Mouse (Mus musculus): ENCODE results near the gene Gdf7. TPM values are rescaled to one million over a fixed set of nuclear protein-coding genes. Genes with fewer than 3 reads are reported as not detected.
A peak's percentile ranks its signal among the peaks of the same experiment; 100 is the strongest.

Gdf7 gene
- polyA plus RNA-seq, 1 experiment: not detected

DNA sequence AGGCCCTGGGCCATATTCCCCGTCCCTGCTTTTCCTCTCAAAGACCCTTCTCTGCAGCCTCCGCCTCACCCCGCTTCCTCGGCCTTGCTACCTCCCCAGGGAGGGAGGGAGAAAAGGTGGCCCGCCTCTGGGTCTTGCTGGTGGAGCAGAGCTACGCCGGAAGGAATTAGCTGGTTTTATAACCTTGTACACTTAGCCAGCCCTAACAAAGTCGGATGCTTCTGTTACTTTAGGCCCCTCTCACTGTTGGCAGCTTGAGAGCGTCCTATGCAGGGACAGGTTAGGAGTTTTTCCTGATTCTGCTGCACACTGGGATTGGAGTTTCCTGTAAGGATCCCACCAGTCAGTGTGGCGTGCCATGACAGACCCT, 1.7 kb downstream of the Gdf7 start:
- no peaks in the 10 kb centered on the region; the same call in 1 of the 2 replicates for H3K9me3 ChIP-seq
- peaks cover 80% of the 10 kb centered on the region for H3K4me1 ChIP-seq
- no peaks in the 10 kb centered on the region for H3K36me3 ChIP-seq (replicated peaks; ENCODE audit: low read length)
- H3K4me3 ChIP-seq (replicated peaks): no peak overlapping the region
- TF ChIP-seq FLI1 (IDR thresholded peaks at IDR 0.05; ENCODE audit: low read length): no peak
- TF ChIP-seq GATA1 (IDR thresholded peaks at IDR 0.05; ENCODE audit: borderline replicate concordance, low read length): no peak
- peaks cover 89% of the 10 kb centered on the region for H3K27me3 ChIP-seq (replicated peaks)

DNA sequence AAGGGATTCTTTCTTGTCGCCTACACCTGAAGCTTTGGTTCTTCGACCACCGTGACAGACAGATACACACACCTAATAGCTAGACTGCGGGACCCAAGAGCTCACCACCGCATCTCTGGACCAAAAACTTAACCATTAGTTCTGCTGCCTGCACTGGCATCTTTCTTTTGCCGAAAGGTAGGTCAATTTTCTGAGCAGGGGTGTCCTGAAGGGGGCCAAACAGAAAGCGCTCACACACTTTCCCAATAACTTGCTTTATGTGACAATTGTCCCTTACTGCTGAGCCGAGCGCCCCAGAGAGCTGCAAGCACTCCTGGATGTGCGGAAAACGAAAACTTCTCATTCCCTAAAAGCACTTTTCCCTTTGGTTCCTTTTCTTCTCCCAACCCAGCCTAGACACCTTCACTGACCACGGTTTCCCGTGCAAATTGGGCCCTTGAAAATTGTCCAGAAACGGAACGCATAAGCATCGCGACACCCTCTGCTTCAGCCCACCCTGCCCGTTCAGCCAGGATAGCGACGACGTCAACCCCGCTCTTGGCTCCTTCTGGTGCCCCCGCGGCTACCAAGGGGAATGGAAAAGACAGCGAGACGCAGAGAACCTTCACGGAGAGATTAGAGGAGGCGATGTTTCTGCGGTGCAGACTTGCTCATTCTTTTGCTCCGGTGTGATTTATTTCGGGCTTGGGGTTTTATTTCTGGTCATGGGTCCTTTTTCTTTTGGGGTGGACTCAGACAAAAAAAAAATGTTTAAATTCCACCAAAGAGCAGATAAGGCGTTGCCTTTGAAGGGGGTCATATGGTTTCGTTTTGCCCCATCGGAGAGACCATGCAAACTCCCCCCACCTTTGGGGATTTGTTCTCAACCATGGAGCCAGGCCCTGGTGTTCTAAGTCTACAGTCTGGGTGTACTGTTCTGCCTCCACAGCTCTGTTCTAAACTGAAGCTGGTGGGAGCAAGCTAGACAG, 2.3 kb downstream of the Gdf7 start:
- no peaks in the 10 kb centered on the region; the same call in 1 of the 2 replicates for H3K9me3 ChIP-seq
- peaks cover 90% of the 10 kb centered on the region for H3K27me3 ChIP-seq (replicated peaks)

DNA sequence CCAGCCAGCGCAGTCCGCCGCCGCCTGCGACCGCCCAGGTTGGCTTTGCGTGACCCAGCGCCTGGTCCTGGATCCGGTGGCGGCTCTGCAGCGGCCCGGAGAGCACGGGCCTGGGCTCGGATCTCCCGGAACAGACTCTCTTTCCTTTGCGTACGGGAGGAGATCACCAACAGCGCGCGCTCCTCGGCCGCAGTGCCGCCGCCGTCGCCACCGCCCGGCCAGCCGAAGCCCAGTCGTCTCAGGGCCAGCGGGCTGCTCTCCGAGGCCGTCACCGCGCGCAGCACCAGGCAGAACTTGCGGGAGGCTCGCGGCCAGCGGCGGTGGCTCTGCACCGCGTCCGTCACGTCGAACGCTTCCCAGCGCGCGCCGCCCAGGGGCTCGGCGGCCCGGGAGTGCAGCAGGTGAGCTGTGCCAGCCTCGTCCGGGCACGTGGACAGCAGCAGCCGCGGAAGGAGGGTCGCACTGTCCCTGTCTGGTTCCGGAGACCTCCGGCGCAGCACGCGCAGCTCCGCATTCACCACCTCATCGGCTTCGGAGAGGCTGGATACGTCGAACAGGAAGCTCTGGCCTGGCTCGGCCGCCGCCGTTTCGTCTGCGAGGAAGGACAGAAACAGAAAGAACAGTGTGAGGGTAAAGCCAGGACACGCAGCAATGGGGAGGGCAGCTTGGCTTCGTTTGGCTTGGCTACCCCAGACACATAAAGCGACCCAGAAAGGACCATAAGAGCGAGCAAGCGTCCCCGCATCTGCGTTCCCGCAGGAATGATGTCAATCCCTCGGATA, 3.2 kb downstream of the Gdf7 start:
- H3K27me3 ChIP-seq (replicated peaks): peaks cover 91% of the 10 kb centered on the region
- peak overlapping the region; percentile 90 for H3K4me3 ChIP-seq (replicated peaks)

More for the DNA sequence above, 2.3 kb downstream of the Gdf7 start:
- TF ChIP-seq FLI1 (IDR thresholded peaks at IDR 0.05; ENCODE audit: low read length): no peak
- no peak for TF ChIP-seq GATA1 (IDR thresholded peaks at IDR 0.05; ENCODE audit: borderline replicate concordance, low read length)
- Histone ChIP-seq H3K36me3 (replicated peaks; ENCODE audit: low read length) (no peaks in the 10 kb centered on the region), H3K4me3 (replicated peaks) (peak overlapping the region; percentile 90), H3K4me1 (peaks cover 87% of the 10 kb centered on the region)

DNA sequence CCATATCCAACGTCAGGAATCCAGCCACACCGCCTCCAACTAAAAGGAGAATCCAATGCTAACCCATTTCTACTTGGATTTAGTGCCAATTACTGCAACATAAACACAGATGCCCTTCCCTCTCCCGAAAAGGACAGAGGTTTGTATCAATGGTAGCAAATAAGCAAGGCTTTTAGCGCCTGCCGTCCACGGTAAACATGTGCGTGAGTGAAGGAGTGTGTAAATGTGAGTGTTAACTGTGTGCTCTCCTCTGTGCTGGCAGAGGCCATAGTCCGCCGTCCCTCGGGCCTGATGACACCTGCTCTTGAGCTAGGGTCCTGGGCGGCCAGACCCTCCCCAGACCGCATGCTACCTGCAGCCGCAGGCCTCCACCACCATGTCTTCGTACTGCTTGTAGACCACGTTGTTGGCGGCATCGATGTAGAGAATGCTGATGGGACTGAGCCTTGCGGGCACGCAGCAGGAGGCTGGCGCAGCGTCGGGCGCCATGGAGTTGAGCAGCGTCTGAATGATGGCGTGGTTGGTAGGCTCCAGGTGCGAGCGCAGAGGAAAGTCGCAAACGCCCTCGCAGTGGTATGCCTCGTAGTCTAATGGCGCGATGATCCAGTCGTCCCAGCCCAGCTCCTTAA, 4.1 kb downstream of the Gdf7 start:
- peaks cover 90% of the 10 kb centered on the region for H3K27me3 ChIP-seq (replicated peaks)
- peaks cover 83% of the 10 kb centered on the region for H3K4me1 ChIP-seq
- H3K4me3 ChIP-seq (replicated peaks): peak overlapping the region; percentile 90
- H3K36me3 ChIP-seq (replicated peaks; ENCODE audit: low read length): no peaks in the 10 kb centered on the region
- TF ChIP-seq FLI1 (IDR thresholded peaks at IDR 0.05; ENCODE audit: low read length) (no peak), GATA1 (IDR thresholded peaks at IDR 0.05; ENCODE audit: borderline replicate concordance, low read length) (no peak)
- no peaks in the 10 kb centered on the region; the same call in 1 of the 2 replicates for H3K9me3 ChIP-seq

More for the DNA sequence above, 3.2 kb downstream of the Gdf7 start:
- H3K4me1 ChIP-seq: peaks cover 91% of the 10 kb centered on the region
- no peaks in the 10 kb centered on the region; the same call in 1 of the 2 replicates for H3K9me3 ChIP-seq
- TF ChIP-seq GATA1 (IDR thresholded peaks at IDR 0.05; ENCODE audit: borderline replicate concordance, low read length) (no peak), FLI1 (IDR thresholded peaks at IDR 0.05; ENCODE audit: low read length) (no peak)
- H3K36me3 ChIP-seq (replicated peaks; ENCODE audit: low read length): no peaks in the 10 kb centered on the region

DNA sequence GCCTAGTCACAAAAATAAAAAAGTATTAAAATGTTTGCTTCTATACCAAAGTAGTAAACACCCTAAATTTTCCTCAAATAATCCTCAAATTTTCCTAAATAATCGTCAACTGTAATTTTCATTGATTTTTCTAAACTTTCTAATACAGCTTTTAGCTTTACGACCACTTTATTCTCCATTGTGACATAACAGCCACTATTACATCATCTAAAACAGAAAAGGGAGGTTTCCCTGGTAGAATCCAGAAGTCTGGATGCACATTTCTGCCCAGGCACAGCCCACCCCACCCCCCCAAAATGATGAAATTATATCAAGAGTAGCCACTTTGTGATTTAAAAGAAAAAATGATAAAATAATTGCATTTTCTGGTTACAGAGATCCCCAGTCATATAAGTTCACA, 5.6 kb downstream of the Gdf7 start:
- Histone ChIP-seq H3K4me3 (replicated peaks) (no peak overlapping the region), H3K9me3 (no peaks in the 10 kb centered on the region; the same call in 1 of the 2 replicates), H3K27me3 (replicated peaks) (peaks cover 85% of the 10 kb centered on the region), H3K36me3 (replicated peaks; ENCODE audit: low read length) (no peaks in the 10 kb centered on the region), H3K4me1 (peaks cover 68% of the 10 kb centered on the region)
- no peak for TF ChIP-seq GATA1 (IDR thresholded peaks at IDR 0.05; ENCODE audit: borderline replicate concordance, low read length)
- TF ChIP-seq FLI1 (IDR thresholded peaks at IDR 0.05; ENCODE audit: low read length): no peak

DNA sequence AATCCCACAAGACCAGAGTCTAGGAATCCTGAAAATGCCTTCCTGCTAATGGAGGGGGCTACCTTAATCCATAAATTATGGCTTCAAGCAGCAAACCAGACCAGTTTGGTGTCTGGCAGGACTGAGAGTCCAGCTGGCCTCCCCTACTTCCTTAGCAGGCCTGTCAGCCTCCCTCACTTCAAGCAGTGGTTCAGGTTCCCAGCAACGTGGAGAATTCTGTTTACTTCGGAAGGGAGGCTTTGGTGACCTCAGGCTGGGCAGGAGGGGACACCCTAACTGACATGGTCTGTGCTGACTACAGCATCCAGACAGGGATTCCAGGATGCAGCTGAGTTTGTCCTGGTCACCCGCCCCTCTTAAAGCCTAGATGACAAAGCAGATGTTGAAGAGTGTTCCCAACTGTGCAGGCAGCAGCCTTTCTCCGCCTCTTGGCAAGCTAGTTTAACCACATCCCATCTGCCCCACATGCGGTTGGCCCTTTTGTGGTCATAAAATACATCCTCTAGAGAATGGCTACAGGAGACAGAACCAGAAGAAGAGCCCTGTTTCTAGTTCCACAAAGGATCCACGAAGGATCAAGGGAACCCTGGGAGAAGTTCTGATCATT, 6.3 kb downstream of the Gdf7 start:
- H3K4me3 ChIP-seq (replicated peaks): peak overlapping the region; percentile 62
- H3K4me1 ChIP-seq: peaks cover 62% of the 10 kb centered on the region
- TF ChIP-seq GATA1 (IDR thresholded peaks at IDR 0.05; ENCODE audit: borderline replicate concordance, low read length) (no peak), FLI1 (IDR thresholded peaks at IDR 0.05; ENCODE audit: low read length) (no peak)
- peaks cover under 1% of the 10 kb centered on the region for H3K36me3 ChIP-seq (replicated peaks; ENCODE audit: low read length)
- no peaks in the 10 kb centered on the region; the same call in 1 of the 2 replicates for H3K9me3 ChIP-seq
- H3K27me3 ChIP-seq (replicated peaks): peaks cover 79% of the 10 kb centered on the region

DNA sequence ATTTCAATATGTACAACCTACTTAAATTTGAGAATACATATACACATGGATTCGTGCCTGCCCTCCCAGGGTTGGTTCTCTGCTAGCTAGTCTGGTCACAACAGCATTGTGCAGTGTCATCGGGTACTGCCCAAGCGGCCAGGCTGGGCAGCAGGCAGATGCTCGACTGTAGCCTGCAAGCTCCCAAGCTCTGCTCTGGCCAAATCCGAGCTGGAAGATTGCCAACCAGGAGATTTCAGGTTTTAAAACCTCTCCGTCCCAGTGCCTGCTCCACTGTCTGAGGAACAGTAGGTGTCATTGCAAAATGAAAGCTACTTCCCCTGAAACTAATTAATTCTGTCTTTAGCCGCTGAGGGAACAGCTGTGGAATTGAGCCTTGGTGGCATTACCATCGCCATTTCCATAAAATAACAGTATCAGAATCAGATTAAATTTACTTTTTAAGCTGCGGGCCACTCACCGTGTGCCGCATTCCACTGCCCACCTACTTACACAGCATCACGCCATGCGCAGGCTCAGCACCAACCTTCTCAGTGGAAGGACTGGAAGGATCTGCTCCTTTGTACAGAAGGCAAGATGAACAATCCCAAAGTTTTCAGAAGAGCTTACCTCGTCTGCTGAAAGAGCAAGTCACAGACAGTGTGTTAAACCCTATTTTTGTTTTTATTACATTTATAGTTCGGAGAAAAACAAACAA, 10.4 kb downstream of the Gdf7 start:
- Histone ChIP-seq H3K4me3 (replicated peaks) (no peak overlapping the region), H3K4me1 (peaks cover 25% of the 10 kb centered on the region), H3K36me3 (replicated peaks; ENCODE audit: low read length) (peaks cover 24% of the 10 kb centered on the region), H3K27me3 (replicated peaks) (peaks cover 44% of the 10 kb centered on the region), H3K9me3 (no peaks in the 10 kb centered on the region)
- TF ChIP-seq FLI1 (IDR thresholded peaks at IDR 0.05; ENCODE audit: low read length) (no peak), GATA1 (IDR thresholded peaks at IDR 0.05; ENCODE audit: borderline replicate concordance, low read length) (no peak)

DNA sequence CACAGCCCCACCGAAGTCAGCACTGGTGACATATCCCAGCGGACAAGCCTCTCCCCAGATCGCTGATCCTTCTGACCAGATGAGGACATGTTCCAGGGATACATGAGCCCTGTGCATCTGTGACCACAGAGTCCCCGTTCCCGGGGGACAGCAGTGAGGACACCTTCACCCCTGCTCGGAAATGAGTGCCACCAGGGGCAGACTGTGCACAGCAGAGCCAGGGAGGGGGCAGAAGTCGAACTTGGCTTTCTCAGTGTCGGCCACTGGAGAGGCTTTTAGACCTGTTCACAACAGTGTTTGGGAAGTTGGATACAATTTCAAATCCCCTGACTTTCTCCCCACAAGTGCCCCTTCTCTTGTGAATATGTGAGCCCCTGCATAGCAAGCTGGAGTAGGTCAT, 12.3 kb downstream of the Gdf7 start:
- Histone ChIP-seq H3K27me3 (replicated peaks) (peaks cover 34% of the 10 kb centered on the region), H3K9me3 (no peaks in the 10 kb centered on the region), H3K4me3 (replicated peaks) (no peak overlapping the region), H3K36me3 (replicated peaks; ENCODE audit: low read length) (peaks cover 36% of the 10 kb centered on the region), H3K4me1 (peaks cover 8% of the 10 kb centered on the region)
- TF ChIP-seq GATA1 (IDR thresholded peaks at IDR 0.05; ENCODE audit: borderline replicate concordance, low read length) (no peak), FLI1 (IDR thresholded peaks at IDR 0.05; ENCODE audit: low read length) (no peak)

Measured in megakaryocyte, embryonic 14.5 days (primary cell).